Mouse (Mus musculus) small intestine, adult 2 months (tissue): ENCODE measurements at regions not wholly inside any gene's neighbourhood (a gene's known extent, or its start where the extent isn't known, plus 50 kb on each side); places are given as distances from the start of the nearest gene placed in this dataset.

ENCODE experiments used
- CTCF ChIP-seq: fragments of 200-500 bp; IDR thresholded peaks from 2 replicates; pipeline ENCODE4 v1.5.1; 2012; ENCODE audit warnings: low read depth, mild to moderate bottlenecking, control low read depth, inconsistent platforms, low read length, moderate library complexity, mixed read lengths; ENCODE audit not compliant: insufficient replicate concordance, insufficient read length; ENCODE audit errors: extremely low read depth
- POLR2A ChIP-seq: fragments of 200-500 bp; IDR thresholded peaks from 2 replicates; pipeline ENCODE4 v1.6.1; 2012; ENCODE audit warnings: low read depth, mild to moderate bottlenecking, control low read depth, inconsistent platforms, low read length, moderate library complexity

DNA sequence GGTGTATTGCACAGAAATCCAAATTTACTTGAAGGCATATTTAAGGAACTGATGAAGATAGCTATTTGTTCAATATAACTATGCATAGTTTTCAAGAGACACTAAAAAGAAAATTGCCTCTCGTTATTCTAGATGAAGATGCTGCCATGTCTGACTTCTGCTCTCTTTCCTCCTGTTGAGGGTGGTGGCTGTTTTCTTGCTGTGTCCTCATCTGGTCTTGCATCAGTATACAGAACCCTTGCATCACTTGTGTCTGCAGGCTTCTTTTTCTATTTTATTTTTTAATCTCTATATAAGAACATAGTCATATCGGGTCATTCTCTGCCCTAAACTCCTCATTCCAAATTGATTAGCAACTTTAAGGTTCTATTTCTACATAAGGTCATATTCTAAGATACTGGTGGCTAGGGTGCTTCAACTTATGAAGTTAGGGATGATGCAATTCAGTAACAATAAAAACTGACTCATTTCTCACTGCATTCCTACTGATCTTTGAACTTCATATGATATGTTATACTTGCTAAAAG is 231.0 kb upstream of the Dph6 start:
- TF ChIP-seq POLR2A (no peak), CTCF (no peak)
